7 mouse cellular contexts compared by ENCODE assay signal in genomic region chr4:32195945-32196921, GRCm38 (mm10). TPM values are rescaled to one million over a fixed set of nuclear protein-coding genes. Genes with fewer than 3 reads are reported as not detected.
DNase-seq lines count a peak whose midpoint lies in the region; ATAC-seq and TF ChIP-seq lines count a peak whose summit lies in the region.

No protein-coding gene starts in this region.

- no peak for TF ChIP-seq EP300 in liver, postnatal 0 days (IDR thresholded peaks at IDR 0.05; ENCODE audit: low read depth)

- peak overlapping the region; percentile 39; the same call in 1 of the 2 replicates for H3K27ac ChIP-seq in hindbrain, embryonic 16.5 days (ENCODE audit: low read depth, low read length)
- no peak overlapping the region for H3K27ac ChIP-seq in liver, postnatal 0 days (ENCODE audit: low read depth)

- no peaks in the 10 kb centered on the region for H3K36me3 ChIP-seq in hindbrain, embryonic 16.5 days (ENCODE audit: control insufficient read depth, insufficient read depth, low read length)
- H3K36me3 ChIP-seq in liver, postnatal 0 days (replicated peaks; ENCODE audit: insufficient read depth, low read length) = no peaks in the 10 kb centered on the region

- ATAC-seq in hindbrain, embryonic 16.5 days = peak; percentile 83
- ATAC-seq in liver, postnatal 0 days = no peak
- ATAC-seq in megakaryocyte, adult 5-6 weeks (ENCODE audit: poor library complexity, severe bottlenecking) = no peak

- peak; percentile 24 for DNase-seq in NIH3T3 (ENCODE audit: low read depth)
- peak; percentile 39 to 43 for DNase-seq in adrenal gland, postnatal 4 days (ENCODE audit: low spot score in 2 of 2)
- DNase-seq in gastrocnemius, postnatal 10 days = peak; percentile 73
- peak; percentile 34 for DNase-seq in liver, postnatal 0 days
- peak; percentile 17 for DNase-seq in retina, embryonic 14.5 days (ENCODE audit: low spot score)

- peaks cover 9% of the 10 kb centered on the region for H3K4me1 ChIP-seq in hindbrain, embryonic 16.5 days (ENCODE audit: control insufficient read depth, insufficient read depth, low read depth, low read length)
- H3K4me1 ChIP-seq in liver, postnatal 0 days (ENCODE audit: insufficient read depth) = peaks cover 9% of the 10 kb centered on the region

- no peak overlapping the region for H3K9ac ChIP-seq in hindbrain, embryonic 16.5 days (ENCODE audit: low read depth, low read length)
- no peak overlapping the region for H3K9ac ChIP-seq in liver, postnatal 0 days (replicated peaks)

- no peaks in the 10 kb centered on the region for H3K9me3 ChIP-seq in hindbrain, embryonic 16.5 days (ENCODE audit: control insufficient read depth, low read length)
- no peaks in the 10 kb centered on the region for H3K9me3 ChIP-seq in liver, postnatal 0 days (ENCODE audit: low read length)

- no peak for TF ChIP-seq CTCF in liver, postnatal 0 days (IDR thresholded peaks at IDR 0.05; ENCODE audit: low read depth)

- 27% methylated on average over 9 of the region's 9 CpGs for WGBS in hindbrain, embryonic 16.5 days
- WGBS in liver, postnatal 0 days (ENCODE audit: insufficient replicate concordance) = 59% methylated on average over 9 of the region's 9 CpGs

- H3K4me2 ChIP-seq in hindbrain, embryonic 16.5 days (ENCODE audit: low read length) = no peak overlapping the region
- no peak overlapping the region for H3K4me2 ChIP-seq in liver, postnatal 0 days (ENCODE audit: low read depth, low read length)

- no peaks in the 10 kb centered on the region for H3K27me3 ChIP-seq in hindbrain, embryonic 16.5 days (replicated peaks; ENCODE audit: control insufficient read depth, insufficient read depth, low read length)
- no peaks in the 10 kb centered on the region for H3K27me3 ChIP-seq in liver, postnatal 0 days (ENCODE audit: insufficient read depth, low read length)

- no peak overlapping the region for H3K4me3 ChIP-seq in hindbrain, embryonic 16.5 days (ENCODE audit: low read length)
- no peak overlapping the region for H3K4me3 ChIP-seq in liver, postnatal 0 days (ENCODE audit: low read depth, low read length)

RNA-seq across cellular contexts. Expression of gene Bach2, which starts 42.4 kb away (rescaled TPM):
- 10 to 100 TPM; 14.1 to 14.4 TPM for total RNA-seq in adrenal gland, postnatal 4 days (2021)
- 10 to 100 TPM in 1 of 2 experiments, 1 to 10 TPM in 1; 8.7 to 10.9 TPM for total RNA-seq in gastrocnemius, postnatal 10 days (2021)
- 19.1 and 20.4 TPM in 2 replicates for polyA plus RNA-seq in hindbrain, embryonic 16.5 days (2015; fragmentation: Nextera tagmentation; extraction: Ambion mirVana)
- 2.7 and 4.3 TPM in 2 replicates for polyA plus RNA-seq in liver, postnatal 0 days (2015; fragmentation: Nextera tagmentation; extraction: Ambion mirVana)
- total RNA-seq in megakaryocyte, adult 5-6 weeks (2015) = 3.3 and 3.6 TPM in 2 replicates
- 0.99 and 1.2 TPM in 2 replicates for total RNA-seq in megakaryocyte, adult 5-6 weeks (2017)

Comparison
In these comparisons a context has a peak if more than half of its experiments do, and no peak if none do; other contexts are left out.
1. DNase-seq: peak in every context shown above with its lines; median percentile 73 in gastrocnemius, postnatal 10 days; 41 in adrenal gland, postnatal 4 days; 34 in liver, postnatal 0 days; 24 in NIH3T3; 17 in retina, embryonic 14.5 days.